Mouse (Mus musculus): Measurements from ENCODE around the gene Rem2.

- TF ChIP-seq CTCF (IDR thresholded peaks at IDR 0.05; ENCODE audit: extremely low read depth, insufficient read depth, insufficient read length, insufficient replicate concordance): no peak
- TF ChIP-seq POLR2A (IDR thresholded peaks at IDR 0.05; ENCODE audit: low read depth, low read length): no peak
Measured at GRCm38 (mm10) chr14:54488350-54488749, 12.4 kb downstream of the Rem2 start.
